Mouse (Mus musculus): Measurements from ENCODE around the gene Jam2. TPM values are rescaled to one million over a fixed set of nuclear protein-coding genes. Genes with fewer than 3 reads are reported as not detected.

The Jam2 gene
- total RNA-seq (2021) = 10 to 100 TPM; 21.0 to 27.4 TPM
- long read RNA-seq, experiment 1, partial matches to known transcripts = 0 of 1 reads
- long read RNA-seq, experiment 1, other reads (novel, unspliced or antisense) = 1 of 1 reads
- long read RNA-seq, experiment 2, partial matches to known transcripts = 0 of 6 reads
- long read RNA-seq, experiment 2, other reads (novel, unspliced or antisense) = 6 of 6 reads

- H3K4me3 ChIP-seq = peak within 1 kb of the TSS; percentile 70
- H3K27ac ChIP-seq = peak within 1 kb of the TSS; percentile 84
- DNase-seq (ENCODE audit: extremely low spot score in 1 of 2, low spot score in 2 of 2) = peak; percentile 34 to 46
- TF ChIP-seq CTCF (IDR thresholded peaks at IDR 0.05) = no peak; the same call in 1 of the 2 replicates
- intact Hi-C loops (cut with DNase I) = loop anchor here (2.0 kb wide), 1 partner anchor 43 kb away; no protein-coding TSS in a partner anchor
Measured at GRCm38 (mm10) chr16:84774003-84774703, at the start of gene Jam2. Gene Jam2, plus strand, starts transcription at chr16:84774123.

GRCm38 (mm10) chr16:84734806-84735165 lies 39.1 kb upstream of the Jam2 start:
- intact Hi-C loops (cut with DNase I) = loop anchor here (1.0 kb wide), 4 partner anchors 39 to 944 kb away; partner anchors contain the start of gene Atp5j
- no peak for TF ChIP-seq CTCF (IDR thresholded peaks at IDR 0.05)
- Histone ChIP-seq H3K4me3 (peak overlapping the region; percentile 83), H3K27ac (peak overlapping the region; percentile 75)
- no peak for DNase-seq (ENCODE audit: extremely low spot score in 1 of 2, low spot score in 2 of 2)

- peak; percentile 76 for TF ChIP-seq CTCF (IDR thresholded peaks at IDR 0.05)
- H3K27ac ChIP-seq = peak within 1 kb of the TSS; percentile 76
- intact Hi-C loops (cut with DNase I) = loop anchor here (1.0 kb wide), 4 partner anchors 38 to 943 kb away; partner anchors contain the start of gene Atp5j
Measured at GRCm38 (mm10) chr16:84735166-84736105, 38.5 kb upstream of the Jam2 start, which contains the start of gene Mrpl39. Gene Mrpl39, minus strand, starts transcription at chr16:84735742.

GRCm38 (mm10) chr16:84737358-84737757 lies 36.6 kb upstream of the Jam2 start:
- DNase-seq (ENCODE audit: extremely low spot score in 1 of 2, low spot score in 2 of 2) = no peak
- intact Hi-C loops (cut with DNase I) = no loop called here
- Histone ChIP-seq H3K27ac (no peak overlapping the region), H3K4me3 (no peak overlapping the region)
- no peak; the same call in 1 of the 2 replicates for TF ChIP-seq CTCF (IDR thresholded peaks at IDR 0.05)

More at GRCm38 (mm10) chr16:84735166-84736105, 38.5 kb upstream of the Jam2 start, which contains the start of gene Mrpl39:
- H3K4me3 ChIP-seq = peak within 1 kb of the TSS; percentile 83
- peak; percentile 96 to 99 for DNase-seq (ENCODE audit: extremely low spot score in 1 of 2, low spot score in 2 of 2)

GRCm38 (mm10) chr16:84744703-84745490 lies 29.0 kb upstream of the Jam2 start:
- Histone ChIP-seq H3K4me3 (no peak overlapping the region), H3K27ac (no peak overlapping the region)
- TF ChIP-seq CTCF (IDR thresholded peaks at IDR 0.05) = no peak
- intact Hi-C loops (cut with DNase I) = no loop called here
- no peak for DNase-seq (ENCODE audit: extremely low spot score in 1 of 2, low spot score in 2 of 2)

GRCm38 (mm10) chr16:84745721-84746306 lies 28.1 kb upstream of the Jam2 start:
- no peak for DNase-seq (ENCODE audit: extremely low spot score in 1 of 2, low spot score in 2 of 2)
- no peak overlapping the region for H3K27ac ChIP-seq

GRCm38 (mm10) chr16:84767956-84768355 lies 6.0 kb upstream of the Jam2 start:
- intact Hi-C loops (cut with DNase I) = no loop called here
- H3K4me3 ChIP-seq = no peak overlapping the region
- no peak overlapping the region for H3K27ac ChIP-seq
- no peak for DNase-seq (ENCODE audit: extremely low spot score in 1 of 2, low spot score in 2 of 2)
- TF ChIP-seq CTCF (IDR thresholded peaks at IDR 0.05) = no peak

More at GRCm38 (mm10) chr16:84745721-84746306, 28.1 kb upstream of the Jam2 start:
- no peak for TF ChIP-seq CTCF (IDR thresholded peaks at IDR 0.05)
- H3K4me3 ChIP-seq = no peak overlapping the region
- intact Hi-C loops (cut with DNase I) = no loop called here

- intact Hi-C loops (cut with DNase I) = no loop called here
- Histone ChIP-seq H3K27ac (no peak overlapping the region), H3K4me3 (no peak overlapping the region)
- no peak for TF ChIP-seq CTCF (IDR thresholded peaks at IDR 0.05)
- DNase-seq (ENCODE audit: extremely low spot score in 1 of 2, low spot score in 2 of 2) = no peak
Measured at GRCm38 (mm10) chr16:84769182-84769581, 4.7 kb upstream of the Jam2 start.

- H3K4me3 ChIP-seq = no peak overlapping the region
- intact Hi-C loops (cut with DNase I) = no loop called here
- no peak for TF ChIP-seq CTCF (IDR thresholded peaks at IDR 0.05)
- DNase-seq (ENCODE audit: extremely low spot score in 1 of 2, low spot score in 2 of 2) = no peak
- H3K27ac ChIP-seq = no peak overlapping the region
Measured at GRCm38 (mm10) chr16:84769619-84770464, 4.1 kb upstream of the Jam2 start.

- intact Hi-C loops (cut with DNase I) = no loop called here
- TF ChIP-seq CTCF (IDR thresholded peaks at IDR 0.05) = no peak
- no peak for DNase-seq (ENCODE audit: extremely low spot score in 1 of 2, low spot score in 2 of 2)
- Histone ChIP-seq H3K4me3 (no peak overlapping the region), H3K27ac (no peak overlapping the region)
Measured at GRCm38 (mm10) chr16:84770891-84771290, 3.0 kb upstream of the Jam2 start.

Measured in left cerebral cortex, adult 2 months (tissue).